Mouse (Mus musculus) left cerebral cortex, adult 11 months (tissue): ENCODE data around the gene Ube2r2.

Experiments
- DNase-seq: peaks from one replicate; pipeline ENCODE4 v3.0.0; 2022; ENCODE audit warnings: low spot score

The Ube2r2 gene

GRCm38 (mm10) chr4:41118706-41119292, 16.7 kb upstream of the Ube2r2 start:
- DNase-seq: no peak

GRCm38 (mm10) chr4:41124180-41124951, 11.2 kb upstream of the Ube2r2 start, which contains the start of gene Nol6:
TSS of gene Nol6 (minus strand) at chr4:41124455.
- DNase-seq: peak; percentile 99

GRCm38 (mm10) chr4:41129406-41129805, 6.1 kb upstream of the Ube2r2 start:
- DNase-seq: peak; percentile 32

- DNase-seq: no peak
These were observed 5.7 kb upstream of the Ube2r2 start for GRCm38 (mm10) chr4:41129836-41130235.

- DNase-seq: no peak
These were observed 3.1 kb upstream of the Ube2r2 start for GRCm38 (mm10) chr4:41132471-41132870.

DNA sequence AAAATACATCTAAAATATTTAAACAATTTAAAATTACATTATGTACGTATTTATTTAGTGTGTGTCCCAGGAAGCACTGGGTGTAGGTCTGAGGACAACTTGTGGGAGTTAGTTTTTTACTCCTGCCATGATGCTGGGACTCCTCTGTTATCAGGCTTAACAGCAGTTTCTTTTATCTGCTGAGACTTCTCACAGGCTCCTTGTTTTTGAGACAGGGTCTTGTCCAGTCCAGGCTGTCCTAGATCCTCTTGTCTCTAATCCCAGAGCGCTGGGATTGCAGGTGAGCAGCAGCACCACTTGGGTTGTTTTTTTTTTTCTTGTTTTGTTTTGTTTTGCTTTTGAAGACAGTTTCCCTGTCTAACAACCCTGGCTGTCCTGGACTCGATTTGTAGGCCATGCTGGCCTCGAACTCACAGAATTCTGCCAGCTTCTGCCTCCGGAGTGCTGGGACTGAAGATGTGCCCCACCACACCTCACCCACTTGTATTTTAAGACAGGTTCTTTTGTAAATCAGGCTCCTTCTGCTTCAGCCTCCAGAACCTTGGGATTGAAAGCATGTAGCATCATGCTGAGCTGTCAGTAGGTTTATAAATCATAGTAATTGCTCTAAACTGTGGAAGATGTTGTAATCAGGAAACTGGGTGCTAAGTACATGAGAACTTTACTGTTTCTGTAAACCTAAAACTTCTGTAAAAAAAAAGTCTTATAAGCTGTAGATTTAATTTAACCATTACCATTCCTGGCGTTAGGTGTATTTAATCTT, 1.8 kb upstream of the Ube2r2 start:
- DNase-seq: no peak

GRCm38 (mm10) chr4:41134935-41135710, 420 bp upstream of the Ube2r2 start:
- DNase-seq: peak; percentile 45

DNA sequence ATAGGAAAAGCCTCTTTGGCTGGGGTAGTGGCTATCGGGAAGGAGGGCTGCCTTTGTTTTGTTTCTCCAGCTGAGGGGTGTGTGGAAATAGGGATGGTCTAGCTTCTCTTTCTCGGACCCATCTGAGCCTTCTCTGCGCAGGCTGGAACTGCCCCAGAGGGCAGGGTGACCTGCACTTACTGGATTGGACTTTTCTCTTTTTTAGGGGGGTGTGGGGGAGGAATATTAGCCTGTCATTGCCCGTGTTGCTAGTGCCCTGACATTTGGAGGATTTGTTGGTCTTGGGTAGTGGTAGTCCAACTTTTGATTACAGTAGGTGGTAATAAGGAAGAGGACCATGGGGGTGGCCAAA, 887 bp downstream of the Ube2r2 start:
- DNase-seq: no peak

- DNase-seq: no peak
These were observed 1.3 kb downstream of the Ube2r2 start for GRCm38 (mm10) chr4:41136811-41137210.

GRCm38 (mm10) chr4:41140174-41140875, 4.8 kb downstream of the Ube2r2 start:
- no peak for DNase-seq

DNA sequence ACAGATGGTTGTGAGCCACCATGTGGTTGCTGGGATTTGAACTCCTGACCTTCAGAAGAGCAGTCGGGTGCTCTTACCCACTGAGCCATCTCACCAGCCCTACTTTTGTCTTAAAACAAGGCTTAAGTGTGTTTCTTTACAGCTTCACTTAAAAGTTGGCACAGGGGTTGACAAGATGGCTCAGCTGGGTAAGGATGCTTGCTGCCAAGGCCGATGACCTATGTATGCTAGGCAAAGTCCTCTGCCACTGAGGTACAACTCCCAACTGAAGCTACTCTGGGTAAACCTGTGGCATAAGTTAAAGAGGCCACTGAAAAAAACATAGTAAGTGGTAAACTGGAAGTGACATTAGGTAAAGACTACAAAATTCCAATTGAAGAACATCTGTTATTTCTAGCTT, 7.1 kb downstream of the Ube2r2 start:
- no peak for DNase-seq

- no peak for DNase-seq
These were observed 14.3 kb downstream of the Ube2r2 start for GRCm38 (mm10) chr4:41149891-41150290.

DNA sequence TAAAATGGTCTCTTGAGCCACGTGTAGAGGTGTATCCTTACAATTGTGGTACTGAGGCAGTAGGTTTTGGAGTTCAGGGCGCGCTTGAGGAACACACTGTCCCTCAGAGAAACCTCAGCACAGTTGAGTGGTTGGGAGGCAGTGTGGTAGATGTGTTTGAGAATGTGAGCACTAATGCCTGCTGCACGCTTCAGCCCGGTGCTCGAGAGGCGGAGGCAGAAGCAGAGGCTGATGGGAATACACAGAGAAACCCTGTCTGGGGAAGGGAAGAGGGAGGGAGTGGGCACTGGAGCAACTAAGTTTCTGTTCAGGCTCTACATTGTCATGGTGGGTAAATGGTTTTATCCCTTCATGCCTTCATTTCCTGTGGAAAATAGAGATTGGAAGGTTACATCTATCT, 15.6 kb downstream of the Ube2r2 start:
- no peak for DNase-seq

DNA sequence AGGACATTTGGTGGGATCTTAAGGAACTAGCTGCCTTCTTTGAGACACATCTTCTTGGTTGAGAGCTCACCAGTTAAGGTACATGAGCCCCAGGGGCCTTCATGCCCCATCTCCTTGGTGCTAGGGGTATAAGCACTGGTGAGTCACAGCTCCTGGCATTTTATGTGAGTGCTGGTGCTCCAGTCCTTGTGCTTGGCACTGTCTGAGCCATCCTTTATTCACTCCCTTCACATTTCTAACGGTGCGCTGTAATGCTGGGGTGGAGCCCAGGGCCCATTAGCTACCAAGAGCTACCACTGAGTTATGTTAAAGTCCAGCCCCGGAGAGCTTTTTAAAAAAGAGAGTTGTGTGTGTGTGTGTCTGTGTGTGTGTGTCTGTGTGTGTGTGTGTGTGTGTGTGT, 17.6 kb downstream of the Ube2r2 start:
- DNase-seq: no peak

GRCm38 (mm10) chr4:41156961-41157360, 21.4 kb downstream of the Ube2r2 start:
- no peak for DNase-seq

DNA sequence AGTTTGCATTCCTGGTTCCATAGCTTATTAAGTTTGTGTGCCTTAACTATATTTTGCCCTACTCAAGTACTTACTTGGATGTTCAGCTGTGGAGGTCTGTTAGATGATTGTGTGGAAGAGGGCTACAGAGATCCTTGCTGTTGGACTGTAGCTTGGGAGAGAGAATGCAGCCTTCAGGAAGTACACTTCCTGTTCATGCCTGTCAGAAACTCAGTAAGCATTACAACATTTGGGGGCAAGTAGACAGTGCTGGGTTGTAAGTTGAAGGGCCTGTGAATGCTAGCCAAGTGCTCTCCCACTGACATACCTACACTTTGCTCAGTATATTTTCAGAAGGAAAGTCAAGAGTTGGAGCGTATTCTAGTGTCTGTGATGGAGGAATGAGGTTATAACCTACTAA, 22.7 kb downstream of the Ube2r2 start:
- no peak for DNase-seq

GRCm38 (mm10) chr4:41161232-41161631, 25.7 kb downstream of the Ube2r2 start:
- DNase-seq: no peak

DNA sequence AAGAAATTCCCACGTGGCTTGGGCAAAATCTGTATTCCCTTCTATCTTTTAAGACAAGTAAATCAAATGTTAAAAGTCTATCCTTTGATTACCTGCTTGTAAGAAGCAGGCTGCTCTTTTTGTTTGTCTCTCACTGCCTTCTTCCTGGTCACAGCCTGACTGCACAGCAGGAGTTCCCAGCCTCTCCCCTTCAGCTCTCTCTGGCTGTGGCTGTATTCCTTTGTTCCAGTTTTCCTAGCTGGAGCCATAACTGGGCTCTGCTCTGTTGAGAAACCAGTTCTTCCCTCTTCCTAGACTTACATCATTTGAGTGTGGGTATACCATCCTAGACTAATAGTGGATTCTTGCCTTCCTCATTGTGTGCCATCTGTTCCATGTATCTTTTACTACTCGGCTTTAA, 29.4 kb downstream of the Ube2r2 start:
- no peak for DNase-seq

DNA sequence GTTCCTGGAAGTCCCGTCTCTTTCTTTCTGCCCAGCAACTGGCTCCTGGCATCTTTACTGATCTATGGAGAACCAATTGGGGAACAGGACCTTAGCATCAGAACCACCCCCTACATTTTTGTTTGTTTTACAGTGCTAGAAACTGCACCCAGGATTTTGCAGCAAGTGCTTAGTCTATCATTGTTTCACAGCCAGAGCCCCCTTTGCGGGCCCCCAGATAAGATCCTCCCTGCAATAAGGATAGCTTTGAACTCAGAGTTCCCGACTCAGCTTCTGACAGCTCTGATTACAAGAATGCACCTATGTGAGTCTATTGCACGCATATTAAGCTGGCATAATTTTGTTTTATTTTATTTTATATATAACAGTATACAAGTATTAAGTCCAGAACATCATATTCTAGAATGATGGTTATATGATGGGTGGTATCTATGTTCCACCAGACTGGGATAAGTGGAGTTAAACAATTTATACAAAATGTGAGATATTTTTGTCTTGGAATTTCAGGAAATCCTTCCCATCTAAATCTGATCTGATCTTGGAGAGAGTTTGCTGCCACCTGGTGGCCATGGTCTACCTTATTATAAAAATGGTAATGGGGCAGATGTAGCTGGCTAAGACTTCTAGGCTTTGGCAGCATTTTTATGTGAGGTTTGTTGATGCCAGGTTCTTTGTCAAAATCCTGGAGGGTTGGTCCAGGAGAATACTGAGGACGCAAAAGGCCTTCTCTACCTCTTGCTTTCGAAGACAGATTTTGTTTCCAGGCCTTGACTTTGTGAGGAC, 30.3 kb downstream of the Ube2r2 start:
- peak; percentile 75 for DNase-seq

DNA sequence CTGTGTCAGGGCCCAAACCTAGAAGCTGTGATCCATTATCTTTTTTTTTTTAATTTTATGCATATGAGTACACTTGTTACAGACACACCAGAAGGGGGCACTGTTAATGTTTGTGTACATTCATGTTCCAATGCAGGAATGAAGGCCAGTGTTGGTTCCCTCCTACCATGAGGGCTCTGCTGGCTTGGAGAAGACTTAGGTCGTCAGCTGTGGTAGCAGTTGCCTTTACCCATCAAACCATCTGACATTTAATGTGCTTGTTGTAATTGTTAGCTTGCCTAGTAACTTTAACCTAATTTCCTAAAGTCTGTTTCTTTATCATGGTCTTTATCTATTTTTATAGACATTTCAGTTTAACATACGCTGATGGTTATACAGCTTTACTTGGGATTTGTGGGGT, 35.4 kb downstream of the Ube2r2 start:
- no peak for DNase-seq

- no peak for DNase-seq
These were observed 39.1 kb downstream of the Ube2r2 start for GRCm38 (mm10) chr4:41174631-41175030.
